Mouse (Mus musculus) MEL (cell line): ENCODE measurements at regions not wholly inside any gene's neighbourhood (a gene's known extent, or its start where the extent isn't known, plus 50 kb on each side); places are given as distances from the start of the nearest gene placed in this dataset.

Experiments used
- DNase-seq: peaks from one replicate; pipeline ENCODE4 v3.0.0; 2011; ENCODE audit warnings: low read depth, low spot score
- H3K27ac ChIP-seq: 2 replicates; pipeline ENCODE4 v1.5.1; 2012; ENCODE audit warnings: low read depth, mild to moderate bottlenecking, control low read depth, low read length, moderate library complexity; ENCODE audit not compliant: control insufficient read depth
- H3K27me3 ChIP-seq, 2 experiments: fragments of 150-350 bp in 1 of 2; sonication (generic) in 1 of 2; 2 replicates each; pipeline ENCODE4 v1.6.1; 2012; ENCODE audit warnings: low read length in 2 of 2, mild to moderate bottlenecking in 2 of 2, improper control_type of control experiment in 1 of 2, moderate library complexity in 1 of 2; ENCODE audit not compliant: insufficient read depth in 2 of 2, control insufficient read depth in 1 of 2
- H3K36me3 ChIP-seq, 2 experiments: 2 replicates each; pipeline ENCODE4 v1.6.1; 2012 to 2014; ENCODE audit warnings: low read length in 2 of 2, improper control_type of control experiment in 1 of 2, inconsistent platforms in 1 of 2, mild to moderate bottlenecking in 1 of 2; ENCODE audit not compliant: insufficient read depth in 2 of 2, control insufficient read depth in 1 of 2
- H3K4me1 ChIP-seq, 2 experiments: fragments of 150-350 bp in 1 of 2; sonication (generic) in 1 of 2; 2 replicates each; pipeline ENCODE4 v1.6.1; 2012; ENCODE audit warnings: low read length in 2 of 2, improper control_type of control experiment in 1 of 2, mild to moderate bottlenecking in 1 of 2; ENCODE audit not compliant: insufficient read depth in 2 of 2, control insufficient read depth in 1 of 2
- H3K4me3 ChIP-seq, 2 experiments: fragments of 150-350 bp in 1 of 2; sonication (generic) in 1 of 2; 2 replicates each; pipeline ENCODE4 v1.5.1; 2012; ENCODE audit warnings: low read depth in 2 of 2, low read length in 2 of 2, mild to moderate bottlenecking in 2 of 2, moderate library complexity in 2 of 2, control low read depth in 1 of 2, improper control_type of control experiment in 1 of 2; ENCODE audit not compliant: control insufficient read depth in 1 of 2, insufficient read depth in 1 of 2
- H3K79me2 ChIP-seq: 2 replicates; pipeline ENCODE4 v1.6.1; 2012; ENCODE audit warnings: mild to moderate bottlenecking, low read length, moderate library complexity; ENCODE audit not compliant: control insufficient read depth, poor library complexity, insufficient read depth
- H3K9ac ChIP-seq: 2 replicates; pipeline ENCODE4 v1.6.1; 2012; ENCODE audit warnings: low read depth, mild to moderate bottlenecking, control low read depth, low read length, moderate library complexity; ENCODE audit not compliant: control insufficient read depth, poor library complexity, severe bottlenecking
- H3K9me3 ChIP-seq: fragments of 150-350 bp; sonication (generic); replicated peaks from 2 replicates; pipeline ENCODE4 v1.6.1; 2012; ENCODE audit warnings: mild to moderate bottlenecking, low read length, improper control_type of control experiment, moderate library complexity; ENCODE audit not compliant: insufficient read depth
- BHLHE40 ChIP-seq: IDR thresholded peaks from 2 replicates; pipeline ENCODE4 v1.6.1; 2012; ENCODE audit warnings: low read depth, mild to moderate bottlenecking, inconsistent platforms, low read length, improper control_type of control experiment, borderline replicate concordance
- CHD1 ChIP-seq: IDR thresholded peaks from 2 replicates; pipeline ENCODE4 v1.6.1; 2012; ENCODE audit warnings: low read depth, mild to moderate bottlenecking, inconsistent platforms, low read length, improper control_type of control experiment
- E2F4 ChIP-seq: IDR thresholded peaks from 2 replicates; pipeline ENCODE4 v1.6.1; 2011; ENCODE audit warnings: low read depth, low read length, improper control_type of control experiment, borderline replicate concordance
- ELF1 ChIP-seq: IDR thresholded peaks from 2 replicates; pipeline ENCODE4 v1.6.1; 2014; ENCODE audit warnings: low read depth, mild to moderate bottlenecking, inconsistent platforms, low read length, improper control_type of control experiment, moderate library complexity
- EP300 ChIP-seq, 2 experiments: IDR thresholded peaks; 2 replicates each; pipeline ENCODE4 v1.6.1; 2011; ENCODE audit warnings: improper control_type of control experiment in 2 of 2, low read length in 2 of 2, low read depth in 1 of 2, mild to moderate bottlenecking in 1 of 2
- ETS1 ChIP-seq: IDR thresholded peaks from 2 replicates; pipeline ENCODE4 v1.6.1; 2012; ENCODE audit warnings: low read depth, mild to moderate bottlenecking, inconsistent platforms, low read length, improper control_type of control experiment, moderate library complexity
- GATA1 ChIP-seq: IDR thresholded peaks from 2 replicates; pipeline ENCODE4 v1.6.1; 2011; ENCODE audit warnings: low read depth, low read length, improper control_type of control experiment
- JUND ChIP-seq: IDR thresholded peaks from 2 replicates; pipeline ENCODE4 v1.6.1; 2011; ENCODE audit warnings: low read depth, mild to moderate bottlenecking, improper control_type of control experiment, low read length
- KAT2A ChIP-seq: conservative IDR thresholded peaks from 2 replicates; pipeline ENCODE4 v1.6.1; 2012; ENCODE audit warnings: low read depth, low read length, improper control_type of control experiment, inconsistent platforms
- MAFK ChIP-seq: IDR thresholded peaks from 2 replicates; pipeline ENCODE4 v1.6.1; 2011; ENCODE audit warnings: low read depth, mild to moderate bottlenecking, low read length, improper control_type of control experiment, borderline replicate concordance
- MAZ ChIP-seq: IDR thresholded peaks from 2 replicates; pipeline ENCODE4 v1.6.1; 2012; ENCODE audit warnings: low read depth, mild to moderate bottlenecking, inconsistent platforms, low read length, improper control_type of control experiment
- MXI1 ChIP-seq: IDR thresholded peaks from 2 replicates; pipeline ENCODE4 v1.6.1; 2011; ENCODE audit warnings: mild to moderate bottlenecking, low read depth, low read length, improper control_type of control experiment
- MYB ChIP-seq: IDR thresholded peaks from 2 replicates; pipeline ENCODE4 v1.6.1; 2011; ENCODE audit warnings: mild to moderate bottlenecking, low read depth, low read length, improper control_type of control experiment
- MYC ChIP-seq: IDR thresholded peaks from 2 replicates; pipeline ENCODE4 v1.6.1; 2011; ENCODE audit warnings: low read depth, mild to moderate bottlenecking, low read length, improper control_type of control experiment, moderate library complexity
- NELFE ChIP-seq: IDR thresholded peaks from 2 replicates; pipeline ENCODE4 v1.6.1; 2011; ENCODE audit warnings: low read depth, low read length, improper control_type of control experiment
- NRF1 ChIP-seq: IDR thresholded peaks from 2 replicates; pipeline ENCODE4 v1.6.1; 2014; ENCODE audit warnings: low read depth, mild to moderate bottlenecking, inconsistent platforms, low read length, improper control_type of control experiment, moderate library complexity; ENCODE audit not compliant: poor library complexity, insufficient read depth, severe bottlenecking
- POLR2A ChIP-seq, 2 experiments: IDR thresholded peaks; 2 replicates each; pipeline ENCODE4 v1.6.1; 2011 to 2012; ENCODE audit warnings: low read length in 2 of 2, mild to moderate bottlenecking in 2 of 2, control low read depth in 1 of 2, improper control_type of control experiment in 1 of 2, low read depth in 1 of 2, moderate library complexity in 1 of 2; ENCODE audit not compliant: control insufficient read depth in 1 of 2, insufficient read depth in 1 of 2, poor library complexity in 1 of 2
- POLR2AphosphoS2 ChIP-seq: IDR thresholded peaks from 2 replicates; pipeline ENCODE4 v1.6.1; 2011; ENCODE audit warnings: low read length, improper control_type of control experiment
- RAD21 ChIP-seq: IDR thresholded peaks from 2 replicates; pipeline ENCODE4 v1.6.1; 2011; ENCODE audit warnings: mild to moderate bottlenecking, low read depth, low read length, improper control_type of control experiment
- RCOR1 ChIP-seq: IDR thresholded peaks from 2 replicates; pipeline ENCODE4 v1.6.1; 2012; ENCODE audit warnings: low read depth, mild to moderate bottlenecking, inconsistent platforms, low read length, improper control_type of control experiment
- SIN3A ChIP-seq: IDR thresholded peaks from 2 replicates; pipeline ENCODE4 v1.6.1; 2012; ENCODE audit warnings: low read length, improper control_type of control experiment, inconsistent platforms
- TAL1 ChIP-seq: IDR thresholded peaks from 2 replicates; pipeline ENCODE4 v1.6.1; 2012; ENCODE audit warnings: mild to moderate bottlenecking, inconsistent platforms, low read length, moderate library complexity, mixed read lengths
- TBP ChIP-seq: IDR thresholded peaks from 2 replicates; pipeline ENCODE4 v1.8.0; 2011; ENCODE audit warnings: low read depth, low read length, improper control_type of control experiment
- USF1 ChIP-seq: IDR thresholded peaks from 2 replicates; pipeline ENCODE4 v1.6.1; 2014; ENCODE audit warnings: low read depth, mild to moderate bottlenecking, inconsistent platforms, low read length, improper control_type of control experiment, moderate library complexity
- USF2 ChIP-seq, 2 experiments: IDR thresholded peaks; 2 replicates each; pipeline ENCODE4 v1.6.1; 2011 to 2012; ENCODE audit warnings: improper control_type of control experiment in 2 of 2, low read length in 2 of 2, borderline replicate concordance in 1 of 2, inconsistent platforms in 1 of 2, low read depth in 1 of 2, mild to moderate bottlenecking in 1 of 2; ENCODE audit not compliant: insufficient read depth in 1 of 2
- ZC3H11A ChIP-seq: IDR thresholded peaks from 2 replicates; pipeline ENCODE4 v1.6.1; 2012; ENCODE audit warnings: low read depth, mild to moderate bottlenecking, inconsistent platforms, low read length, improper control_type of control experiment
- ZKSCAN1 ChIP-seq: IDR thresholded peaks from 2 replicates; pipeline ENCODE4 v1.6.1; 2012; ENCODE audit warnings: low read depth, mild to moderate bottlenecking, inconsistent platforms, low read length, improper control_type of control experiment, moderate library complexity
- ZNF384 ChIP-seq: IDR thresholded peaks from 2 replicates; pipeline ENCODE4 v1.6.1; 2012; ENCODE audit warnings: low read depth, mild to moderate bottlenecking, inconsistent platforms, low read length, improper control_type of control experiment

- H3K4me1 ChIP-seq: no peaks in the 10 kb centered on the region
- peaks cover 5 to 7% of the 10 kb centered on the region in 2 experiments; a peak in 3 of 4 replicates for H3K27me3 ChIP-seq
- no peak for DNase-seq
- no peak overlapping the region for H3K4me3 ChIP-seq
- H3K9me3 ChIP-seq: no peaks in the 10 kb centered on the region
- no peaks in the 10 kb centered on the region for H3K36me3 ChIP-seq
- TF ChIP-seq RAD21 (no peak), E2F4 (no peak), MYB (no peak), RCOR1 (no peak), ZKSCAN1 (no peak), MYC (no peak), ZC3H11A (no peak), TAL1 (no peak), USF1 (no peak), ETS1 (no peak), EP300 (IDR thresholded peaks at IDR 0.05; ENCODE audit: low read depth in 1 of 2, low read length in 2 of 2) (no peak), ZNF384 (no peak), MAFK (no peak), JUND (no peak), GATA1 (no peak), MXI1 (no peak), KAT2A (no peak), NRF1 (no peak), USF2 (IDR thresholded peaks at IDR 0.05; ENCODE audit: borderline replicate concordance in 1 of 2, insufficient read depth in 1 of 2, low read depth in 1 of 2, low read length in 2 of 2) (no peak)
- H3K9ac ChIP-seq: no peak overlapping the region
- H3K79me2 ChIP-seq: no peaks in the 10 kb centered on the region
- H3K27ac ChIP-seq: no peak overlapping the region
Observed at GRCm38 (mm10) chr2:71670882-71671281, 74.5 kb upstream of the Itga6 start.

- no peak for DNase-seq
- Histone ChIP-seq H3K4me1 (no peaks in the 10 kb centered on the region), H3K9ac (no peak overlapping the region), H3K4me3 (no peak overlapping the region), H3K27ac (no peak overlapping the region), H3K36me3 (no peaks in the 10 kb centered on the region), H3K9me3 (no peaks in the 10 kb centered on the region), H3K27me3 (peaks cover 7% of the 10 kb centered on the region in 2 experiments; a peak in 3 of 4 replicates), H3K79me2 (no peaks in the 10 kb centered on the region)
- TF ChIP-seq POLR2AphosphoS2: no peak
- no peak for TF ChIP-seq MXI1
- TF ChIP-seq ELF1: no peak
- no peak for TF ChIP-seq KAT2A
- no peak for TF ChIP-seq MAFK
- TF ChIP-seq ZC3H11A: no peak
- TF ChIP-seq NELFE: no peak
- TF ChIP-seq BHLHE40: no peak
- TF ChIP-seq POLR2A (IDR thresholded peaks at IDR 0.05; ENCODE audit: control insufficient read depth in 1 of 2, insufficient read depth in 1 of 2, low read depth in 1 of 2, low read length in 2 of 2, poor library complexity in 1 of 2): no peak
- TF ChIP-seq GATA1: no peak
- no peak for TF ChIP-seq MAZ
- no peak for TF ChIP-seq CHD1
- TF ChIP-seq TBP: no peak
- TF ChIP-seq RAD21: no peak
- TF ChIP-seq SIN3A: no peak
Observed at GRCm38 (mm10) chr2:71673087-71673920, 72.1 kb upstream of the Itga6 start.
